In the genomic region with DNA sequence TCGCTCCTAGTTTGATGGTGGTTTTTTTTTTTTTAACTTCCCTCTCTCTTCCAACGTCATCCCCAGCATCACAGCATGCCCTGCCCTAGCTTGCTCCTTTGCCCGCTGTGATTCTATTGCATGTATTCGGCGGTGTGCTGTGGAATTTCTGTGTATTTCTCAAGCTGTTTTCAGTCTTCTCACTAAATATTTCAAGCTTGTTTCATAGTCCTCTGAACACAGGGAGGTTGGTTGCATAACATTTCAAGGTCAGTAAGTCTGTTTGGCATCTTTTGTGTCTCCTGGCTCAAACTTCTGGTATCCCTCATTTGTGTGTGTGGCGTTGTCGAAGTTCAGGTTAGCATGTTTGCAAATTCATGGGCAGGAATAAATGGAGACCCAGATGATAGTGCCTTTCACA, we compare ENCODE assay signal across 22 mouse cellular contexts. TPM values are rescaled to one million over a fixed set of nuclear protein-coding genes. Genes with fewer than 3 reads are reported as not detected.
A peak's percentile ranks its signal among the peaks of the same experiment; 100 is the strongest.
DNase-seq lines count a peak whose midpoint lies in the region; ATAC-seq and TF ChIP-seq lines count a peak whose summit lies in the region.
"Had no signal": no experiment of that assay in that cellular context is flagged by ENCODE, and none has a peak within 500 bp of the region (broad histone marks: within the 10 kb centered on the region; RNA-seq: fewer than 3 reads in every experiment).

No protein-coding gene starts in this region.

- no peak for TF ChIP-seq CTCF in kidney, adult 2 months (conservative IDR thresholded peaks at IDR 0.05; ENCODE audit: insufficient read depth, insufficient read length, low read depth, low read length)
- no peak for TF ChIP-seq CTCF in liver, postnatal 0 days (IDR thresholded peaks at IDR 0.05; ENCODE audit: low read depth)

- peaks cover 3% of the 10 kb centered on the region; the same call in 1 of the 2 replicates for H3K36me3 ChIP-seq in kidney, adult 2 months (ENCODE audit: control insufficient read depth, insufficient read depth, low read length)
- no peaks in the 10 kb centered on the region for H3K36me3 ChIP-seq in midbrain, embryonic 11.5 days (ENCODE audit: control insufficient read depth, insufficient read depth, low read length)
- peaks cover 61% of the 10 kb centered on the region for H3K36me3 ChIP-seq in midbrain, embryonic 13.5 days
- H3K36me3 ChIP-seq in liver, postnatal 0 days (replicated peaks; ENCODE audit: insufficient read depth, low read length) = no peaks in the 10 kb centered on the region
- H3K36me3 ChIP-seq: embryonic facial prominence, embryonic 15.5 days; forebrain, embryonic 10.5 days; heart, embryonic 12.5 days had no signal

- no peak overlapping the region for H3K4me2 ChIP-seq in midbrain, embryonic 11.5 days
- no peak overlapping the region for H3K4me2 ChIP-seq in midbrain, embryonic 13.5 days (replicated peaks)
- no peak overlapping the region for H3K4me2 ChIP-seq in liver, postnatal 0 days (ENCODE audit: low read depth, low read length)
- H3K4me2 ChIP-seq: embryonic facial prominence, embryonic 15.5 days; heart, embryonic 12.5 days; hindbrain, embryonic 15.5 days had no signal

- WGBS in kidney, adult 2 months = 45% methylated on average over 7 of the region's 7 CpGs
- 84% methylated on average over 7 of the region's 7 CpGs for WGBS in midbrain, embryonic 11.5 days
- WGBS in midbrain, embryonic 13.5 days = 90% methylated on average over 7 of the region's 7 CpGs
- 67% methylated on average over 7 of the region's 7 CpGs for WGBS in liver, postnatal 0 days (ENCODE audit: insufficient replicate concordance)

- H3K9ac ChIP-seq in midbrain, embryonic 11.5 days (ENCODE audit: low read length) = no peak overlapping the region
- no peak overlapping the region for H3K9ac ChIP-seq in midbrain, embryonic 13.5 days (replicated peaks)
- no peak overlapping the region for H3K9ac ChIP-seq in liver, postnatal 0 days (replicated peaks)
- H3K9ac ChIP-seq: embryonic facial prominence, embryonic 15.5 days; heart, embryonic 12.5 days; hindbrain, embryonic 15.5 days had no signal

- no peak for TF ChIP-seq EP300 in liver, postnatal 0 days (IDR thresholded peaks at IDR 0.05; ENCODE audit: low read depth)

- no peak for TF ChIP-seq POLR2A in kidney, adult 2 months (IDR thresholded peaks at IDR 0.05; ENCODE audit: low read depth, low read length)

- peak; percentile 80 for DNase-seq in heart, adult 11 months
- no peak for DNase-seq in heart, postnatal 25 days (ENCODE audit: low spot score)
- DNase-seq in kidney, adult 2 months = peak; percentile 84
- no peak for DNase-seq in kidney, postnatal 4 days
- DNase-seq in midbrain, embryonic 11.5 days (ENCODE audit: low spot score, missing footprints) = peak; percentile 8
- DNase-seq in liver, postnatal 0 days = no peak
- DNase-seq: cerebellum, adult 11 months; cerebellum, adult 8-10 months; cerebellum, postnatal 14 days; embryo, embryonic 11 days; gastrocnemius, postnatal 36 days; heart, adult 18-20 months; heart, postnatal 36 days had no signal

- peak overlapping the region; percentile 92 for H3K27ac ChIP-seq in kidney, adult 2 months (ENCODE audit: insufficient read depth, low read depth, low read length)
- H3K27ac ChIP-seq in midbrain, embryonic 11.5 days (ENCODE audit: low read depth, low read length) = no peak overlapping the region
- no peak overlapping the region for H3K27ac ChIP-seq in midbrain, embryonic 13.5 days
- H3K27ac ChIP-seq in liver, postnatal 0 days (ENCODE audit: low read depth) = no peak overlapping the region
- H3K27ac ChIP-seq: embryonic facial prominence, embryonic 15.5 days; forebrain, embryonic 10.5 days; hindbrain, embryonic 15.5 days had no signal

- H3K9me3 ChIP-seq in midbrain, embryonic 11.5 days (ENCODE audit: control insufficient read depth, low read length) = no peaks in the 10 kb centered on the region
- H3K9me3 ChIP-seq in midbrain, embryonic 13.5 days = no peaks in the 10 kb centered on the region
- no peaks in the 10 kb centered on the region for H3K9me3 ChIP-seq in liver, postnatal 0 days (ENCODE audit: low read length)
- H3K9me3 ChIP-seq: embryonic facial prominence, embryonic 15.5 days; forebrain, embryonic 10.5 days; heart, embryonic 12.5 days; hindbrain, embryonic 15.5 days had no signal

- H3K4me1 ChIP-seq in kidney, adult 2 months (ENCODE audit: control insufficient read depth, insufficient read depth, low read length) = peaks cover 45% of the 10 kb centered on the region
- H3K4me1 ChIP-seq in midbrain, embryonic 11.5 days (ENCODE audit: control insufficient read depth, insufficient read depth, low read length) = no peaks in the 10 kb centered on the region
- peaks cover 11% of the 10 kb centered on the region for H3K4me1 ChIP-seq in midbrain, embryonic 13.5 days (replicated peaks)
- no peaks in the 10 kb centered on the region for H3K4me1 ChIP-seq in liver, postnatal 0 days (ENCODE audit: insufficient read depth)
- H3K4me1 ChIP-seq: embryonic facial prominence, embryonic 15.5 days; forebrain, embryonic 10.5 days had no signal

- H3K4me3 ChIP-seq in kidney, adult 2 months (ENCODE audit: insufficient read depth, low read depth, low read length) = peak overlapping the region; percentile 26; the same call in 1 of the 2 replicates
- no peak overlapping the region for H3K4me3 ChIP-seq in midbrain, embryonic 11.5 days (ENCODE audit: low read depth, low read length)
- H3K4me3 ChIP-seq in midbrain, embryonic 13.5 days (replicated peaks) = no peak overlapping the region
- H3K4me3 ChIP-seq in liver, postnatal 0 days (ENCODE audit: low read depth, low read length) = no peak overlapping the region
- H3K4me3 ChIP-seq: embryonic facial prominence, embryonic 15.5 days; erythroblast, embryonic 14.5 days; forebrain, embryonic 10.5 days; heart, embryonic 12.5 days; hindbrain, embryonic 15.5 days had no signal

- intact Hi-C loops in heart, postnatal 25 days (cut with DNase I) = no loop called here

- H3K27me3 ChIP-seq in kidney, adult 2 months (replicated peaks; ENCODE audit: control insufficient read depth, insufficient read depth, low read length) = no peaks in the 10 kb centered on the region
- H3K27me3 ChIP-seq in midbrain, embryonic 11.5 days (ENCODE audit: control insufficient read depth, insufficient read depth, low read length) = no peaks in the 10 kb centered on the region; the same call in 1 of the 2 replicates
- no peaks in the 10 kb centered on the region for H3K27me3 ChIP-seq in midbrain, embryonic 13.5 days
- H3K27me3 ChIP-seq in liver, postnatal 0 days (ENCODE audit: insufficient read depth, low read length) = peaks cover 2% of the 10 kb centered on the region; the same call in 1 of the 2 replicates
- H3K27me3 ChIP-seq: embryonic facial prominence, embryonic 15.5 days; hindbrain, embryonic 15.5 days; Patski had no signal

- no peak for ATAC-seq in midbrain, embryonic 11.5 days (ENCODE audit: low FRiP score)
- no peak for ATAC-seq in midbrain, embryonic 13.5 days
- no peak for ATAC-seq in liver, postnatal 0 days
- ATAC-seq: activated CD4-positive, CD25-positive, alpha-beta regulatory T cell, adult 4 months; forebrain, embryonic 14.5 days; Patski had no signal

RNA-seq across cellular contexts. Expression of gene Mturn, which starts 8.3 kb away (rescaled TPM):
- total RNA-seq in heart, postnatal 25 days (2021) = 10 to 100 TPM; 14.5 to 16.1 TPM
- 23.9 and 25.9 TPM in 2 replicates for polyA plus RNA-seq in kidney, adult 2 months (2012; rRNA removed)
- polyA plus RNA-seq in midbrain, embryonic 11.5 days (2014; fragmentation: Nextera tagmentation; extraction: Ambion mirVana) = 40.0 and 40.3 TPM in 2 replicates
- 78.4 and 81.2 TPM in 2 replicates for polyA plus RNA-seq in midbrain, embryonic 13.5 days (2015; fragmentation: Nextera tagmentation; extraction: Ambion mirVana)
- polyA plus RNA-seq in liver, postnatal 0 days (2015; fragmentation: Nextera tagmentation; extraction: Ambion mirVana) = 1.8 and 4.0 TPM in 2 replicates

Comparison
In these comparisons a context has a peak if more than half of its experiments do, and no peak if none do; other contexts are left out.
1. DNase-seq: peak in heart, adult 11 months (single experiment), kidney, adult 2 months (single experiment) and midbrain, embryonic 11.5 days (single experiment); none in heart, postnatal 25 days (single experiment), kidney, postnatal 4 days (0 of 2) and liver, postnatal 0 days (single experiment).